Mouse (Mus musculus): Measurements from ENCODE around the gene Arpp21. TPM values are rescaled to one million over a fixed set of nuclear protein-coding genes. Genes with fewer than 3 reads are reported as not detected.

Gene Arpp21
- polyA plus RNA-seq (2012; rRNA removed; ENCODE audit: low replicate concordance): 0.59 and 1.2 TPM in 2 replicates

DNA sequence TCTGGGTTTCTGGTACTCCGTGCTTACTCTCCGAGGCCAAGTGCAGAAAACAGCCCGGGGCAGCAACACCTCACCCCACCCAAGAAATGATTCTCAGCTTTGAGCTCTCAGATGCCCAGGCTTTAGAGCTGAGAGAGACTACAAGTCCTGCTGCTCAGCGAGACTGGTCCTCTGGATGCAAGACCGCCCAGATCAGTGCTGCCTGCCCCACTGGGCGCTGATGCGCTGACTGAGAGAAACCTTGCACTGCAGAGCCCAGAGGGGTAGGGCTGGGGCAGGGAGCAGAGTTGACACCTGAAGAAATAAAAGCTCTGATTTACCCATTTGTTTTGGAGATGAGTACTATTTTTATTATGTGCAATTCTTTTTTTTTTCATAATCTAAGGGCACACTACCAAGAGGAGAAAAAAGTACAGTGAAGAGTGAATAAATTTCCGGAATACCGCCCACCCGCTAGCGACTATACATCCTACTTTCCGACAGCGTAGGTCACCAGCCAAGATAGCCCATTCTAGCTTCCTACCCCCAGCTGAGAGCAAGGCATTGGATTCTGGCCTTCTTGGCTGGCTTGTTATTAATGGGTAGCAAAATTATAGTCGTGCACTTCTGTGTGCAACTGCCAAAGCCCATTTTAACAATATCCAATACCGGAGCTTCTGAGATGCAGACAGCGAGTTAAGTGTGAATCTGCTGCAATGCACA lies at the start of gene Arpp21:
Gene Arpp21, minus strand, starts transcription at position 243 of the 702 bp plus-strand sequence.

All from duodenum, adult 2 months (tissue).